Mouse (Mus musculus) thymus, postnatal 10 days (tissue): ENCODE data around the gene Gm16223.

Experiments used
- DNase-seq, 2 experiments: peaks; one replicate each; pipeline ENCODE4 v3.0.0; 2021; ENCODE audit warnings: low spot score in 2 of 2

Gm16223 gene

DNA sequence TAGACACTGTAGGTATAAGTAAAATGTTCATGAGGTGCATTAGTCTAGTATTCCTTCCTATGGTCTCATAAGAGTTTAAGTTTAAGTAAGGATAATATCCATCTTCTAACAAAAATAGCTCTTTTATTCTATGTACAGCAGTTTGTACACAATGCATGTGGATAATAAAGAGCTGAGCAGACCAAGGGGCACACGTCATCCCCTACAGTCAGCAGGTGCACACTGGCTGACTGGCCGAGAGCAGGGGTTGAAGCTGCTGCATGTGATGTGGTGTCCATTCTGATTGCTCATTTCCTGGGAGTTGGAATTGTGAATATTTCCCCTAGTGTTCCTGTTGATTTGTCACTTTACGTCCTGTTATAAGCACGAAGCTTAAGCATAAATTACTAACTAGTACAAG, 144.6 kb downstream of the Gm16223 start:
- no peak for DNase-seq

DNA sequence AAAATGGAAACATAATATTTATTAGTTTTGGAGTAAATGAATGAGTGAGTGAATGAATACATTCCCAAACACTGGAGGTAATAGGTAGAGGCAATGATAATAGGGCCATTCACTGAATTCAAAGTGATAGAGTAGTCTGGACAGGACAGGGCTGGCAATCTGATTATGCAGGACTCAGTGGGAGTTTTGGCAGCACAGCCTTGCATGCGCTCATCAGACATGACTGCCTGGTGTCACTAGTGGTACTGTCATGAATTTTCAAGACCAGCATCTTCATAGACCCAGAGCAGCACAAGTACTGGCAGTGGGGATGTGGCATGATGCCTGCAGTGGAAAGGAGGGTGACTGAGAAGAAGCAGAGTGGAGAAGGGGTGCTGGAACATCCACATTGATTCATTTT, 157.1 kb downstream of the Gm16223 start:
- DNase-seq, result no peak

DNA sequence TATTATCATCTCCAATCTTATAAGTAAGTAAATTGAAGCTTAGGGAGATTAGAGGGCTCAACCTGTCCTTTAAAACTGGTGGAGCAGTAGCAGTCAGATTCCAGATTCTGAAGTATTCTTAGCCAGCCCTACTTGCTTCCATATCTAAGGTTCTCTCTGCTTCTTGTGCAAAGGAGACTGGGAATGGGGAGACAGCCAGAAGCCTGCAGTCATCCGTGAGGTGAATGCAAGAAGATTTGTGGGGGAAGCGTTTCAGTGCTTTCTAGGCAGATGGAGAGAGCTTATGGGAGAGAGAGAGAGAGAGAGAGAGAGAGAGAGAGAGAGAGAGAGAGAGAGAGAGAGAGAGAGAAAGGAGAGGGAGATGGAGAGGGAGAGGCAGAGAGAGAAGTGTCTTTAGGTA, 160.9 kb downstream of the Gm16223 start:
- DNase-seq, result no peak

DNA sequence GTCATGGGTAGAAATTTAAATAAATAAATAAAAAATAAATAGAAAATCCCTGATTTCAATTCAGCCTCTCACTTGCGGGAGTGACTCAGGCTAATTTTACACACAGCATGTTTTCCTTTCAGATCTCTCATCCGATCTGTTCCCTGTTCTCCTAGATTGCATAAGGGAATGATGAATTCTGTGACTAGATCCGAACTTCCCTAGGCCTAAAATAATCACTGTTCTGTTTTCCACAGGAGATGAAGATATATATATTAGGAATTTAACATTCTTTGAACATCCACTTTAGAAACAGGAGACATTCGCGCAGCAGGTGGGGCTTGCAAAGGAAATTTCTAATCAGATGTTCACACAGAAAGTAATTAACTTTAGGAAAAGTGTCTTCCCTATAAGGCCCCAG, 171.5 kb downstream of the Gm16223 start:
- no peak for DNase-seq

DNA sequence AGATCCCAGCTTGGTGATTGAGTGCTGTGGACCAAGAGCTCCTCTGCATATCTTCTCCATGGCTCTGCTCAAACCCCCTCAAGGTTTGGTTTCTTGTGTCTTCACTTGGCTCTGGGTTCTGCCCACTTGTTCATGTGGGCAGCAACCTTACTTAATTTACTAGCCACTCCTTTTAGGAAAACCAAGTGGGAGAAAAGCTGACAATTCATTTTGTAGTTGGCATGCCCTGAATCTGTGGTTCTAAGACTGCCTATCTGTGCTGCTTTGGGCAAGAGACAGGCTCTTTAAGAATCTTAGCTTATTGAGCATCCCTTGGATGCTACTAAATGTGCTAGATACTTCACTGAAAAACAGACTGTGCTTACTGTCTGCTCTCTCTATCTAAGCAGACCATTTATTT, 172.0 kb downstream of the Gm16223 start:
- no peak for DNase-seq

DNA sequence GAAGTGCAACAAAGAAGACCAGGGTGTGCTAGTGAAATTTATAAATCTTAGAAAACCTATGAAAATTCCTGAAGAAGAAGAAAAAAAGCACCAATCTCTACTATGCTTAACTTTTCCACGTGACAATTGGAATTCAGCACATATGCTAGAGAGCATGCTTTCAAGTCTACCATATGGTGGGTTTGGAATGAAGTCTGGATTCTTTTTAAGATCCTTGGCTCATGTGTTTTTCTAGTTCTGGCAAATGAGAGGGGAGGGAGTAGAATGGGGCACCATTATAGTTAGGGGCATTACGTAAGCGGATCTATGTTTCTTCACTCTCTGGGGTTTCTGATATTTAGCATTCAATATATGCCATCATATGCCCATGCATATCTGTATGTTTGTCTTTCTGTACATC, 182.6 kb downstream of the Gm16223 start:
- DNase-seq, result no peak
